Mouse (Mus musculus): ENCODE data around the gene Hist1h2bg. TPM values are rescaled to one million over a fixed set of nuclear protein-coding genes. Genes with fewer than 3 reads are reported as not detected.

The Hist1h2bg gene
- 2.6 and 4.0 TPM in 2 replicates for polyA plus RNA-seq (2015; fragmentation: Nextera tagmentation; extraction: Ambion mirVana)

- peak within 1 kb of the TSS; percentile 75 for H3K4me2 ChIP-seq
- H3K36me3 ChIP-seq (replicated peaks): no peaks in the 10 kb centered on the region
- H3K9ac ChIP-seq: peak within 1 kb of the TSS; percentile 65
- H3K9me3 ChIP-seq: no peaks in the 10 kb centered on the region
- peak; percentile 95 for ATAC-seq (replicated peaks)
- peaks cover 28% of the 10 kb centered on the region for H3K4me1 ChIP-seq
- no peaks in the 10 kb centered on the region for H3K27me3 ChIP-seq (replicated peaks)
- H3K27ac ChIP-seq: peak within 1 kb of the TSS; percentile 96
- H3K4me3 ChIP-seq: peak within 1 kb of the TSS; percentile 45
- WGBS: under 1% methylated on average over 18 of the region's 18 CpGs
Observed at GRCm38 (mm10) chr13:23571022-23571503, at the start of gene Hist1h2bg, which contains the start of gene Hist1h2ae. TSS of gene Hist1h2bg (plus strand) at chr13:23571396. TSS of gene Hist1h2ae (minus strand) at chr13:23571220.

- Histone ChIP-seq H3K36me3 (replicated peaks) (no peaks in the 10 kb centered on the region), H3K27ac (no peak overlapping the region), H3K27me3 (replicated peaks) (no peaks in the 10 kb centered on the region), H3K9ac (no peak overlapping the region), H3K4me2 (peak overlapping the region; percentile 28; the same call in 1 of the 2 replicates), H3K4me1 (peaks cover 7% of the 10 kb centered on the region), H3K9me3 (no peaks in the 10 kb centered on the region), H3K4me3 (0 out of 2 replicates have a peak overlapping the region, but pooled peaks have one; percentile 0)
- no peak for ATAC-seq (replicated peaks)
- 1% methylated on average over 14 of the region's 14 CpGs for WGBS
Observed at GRCm38 (mm10) chr13:23521703-23522102, 49.5 kb upstream of the Hist1h2bg start.

- no peak overlapping the region for H3K9ac ChIP-seq
Observed at GRCm38 (mm10) chr13:23523976-23524375, 47.2 kb upstream of the Hist1h2bg start.

GRCm38 (mm10) chr13:23524654-23525053 lies 46.5 kb upstream of the Hist1h2bg start:
- ATAC-seq (replicated peaks): peak; percentile 43
- Histone ChIP-seq H3K27ac (no peak overlapping the region), H3K36me3 (replicated peaks) (no peaks in the 10 kb centered on the region), H3K4me2 (0 out of 2 replicates have a peak overlapping the region, but pooled peaks have one; percentile 13), H3K9ac (no peak overlapping the region), H3K9me3 (no peaks in the 10 kb centered on the region), H3K4me1 (peaks cover 11% of the 10 kb centered on the region), H3K4me3 (no peak overlapping the region), H3K27me3 (replicated peaks) (no peaks in the 10 kb centered on the region)
- WGBS: 7% methylated on average over 5 of the region's 5 CpGs

More at GRCm38 (mm10) chr13:23523976-23524375, 47.2 kb upstream of the Hist1h2bg start:
- 49% methylated on average over 5 of the region's 5 CpGs for WGBS
- H3K4me1 ChIP-seq: peaks cover 12% of the 10 kb centered on the region
- no peak overlapping the region for H3K4me3 ChIP-seq
- H3K27me3 ChIP-seq (replicated peaks): no peaks in the 10 kb centered on the region
- H3K36me3 ChIP-seq (replicated peaks): no peaks in the 10 kb centered on the region
- no peaks in the 10 kb centered on the region for H3K9me3 ChIP-seq
- no peak for ATAC-seq (replicated peaks)
- no peak overlapping the region for H3K27ac ChIP-seq
- H3K4me2 ChIP-seq: no peak overlapping the region

GRCm38 (mm10) chr13:23525901-23526300 lies 45.3 kb upstream of the Hist1h2bg start:
- Histone ChIP-seq H3K9ac (no peak overlapping the region), H3K27ac (no peak overlapping the region), H3K4me3 (peak overlapping the region; percentile 50), H3K4me2 (peak overlapping the region; percentile 52), H3K4me1 (peaks cover 17% of the 10 kb centered on the region), H3K27me3 (replicated peaks) (no peaks in the 10 kb centered on the region), H3K36me3 (replicated peaks) (no peaks in the 10 kb centered on the region), H3K9me3 (no peaks in the 10 kb centered on the region)
- WGBS: 2% methylated on average over 10 of the region's 10 CpGs
- ATAC-seq (replicated peaks): no peak

- Histone ChIP-seq H3K9me3 (no peaks in the 10 kb centered on the region), H3K27ac (peak overlapping the region; percentile 74), H3K36me3 (replicated peaks) (no peaks in the 10 kb centered on the region), H3K4me2 (peak overlapping the region; percentile 52), H3K4me1 (peaks cover 17% of the 10 kb centered on the region), H3K9ac (peak overlapping the region; percentile 38), H3K4me3 (peak overlapping the region; percentile 50), H3K27me3 (replicated peaks) (no peaks in the 10 kb centered on the region)
- peak; percentile 34; the same call in 1 of the 2 replicates for ATAC-seq (replicated peaks)
- WGBS: under 1% methylated on average over 17 of the region's 17 CpGs
Observed at GRCm38 (mm10) chr13:23526312-23526711, 44.9 kb upstream of the Hist1h2bg start.

- no peaks in the 10 kb centered on the region for H3K27me3 ChIP-seq (replicated peaks)
- H3K4me1 ChIP-seq: peaks cover 35% of the 10 kb centered on the region
- H3K27ac ChIP-seq: no peak overlapping the region
- no peaks in the 10 kb centered on the region for H3K36me3 ChIP-seq (replicated peaks)
- no peak for ATAC-seq (replicated peaks)
- H3K4me3 ChIP-seq: no peak overlapping the region
- WGBS: 82% methylated on average over 5 of the region's 5 CpGs
- no peak overlapping the region for H3K4me2 ChIP-seq
- H3K9ac ChIP-seq: no peak overlapping the region
- H3K9me3 ChIP-seq: no peaks in the 10 kb centered on the region
Observed at GRCm38 (mm10) chr13:23529005-23529404, 42.2 kb upstream of the Hist1h2bg start.

GRCm38 (mm10) chr13:23529480-23530165 lies 41.6 kb upstream of the Hist1h2bg start:
- Histone ChIP-seq H3K36me3 (replicated peaks) (no peaks in the 10 kb centered on the region), H3K4me1 (peaks cover 41% of the 10 kb centered on the region), H3K27me3 (replicated peaks) (no peaks in the 10 kb centered on the region), H3K27ac (peak overlapping the region; percentile 96), H3K4me3 (peak overlapping the region; percentile 54), H3K4me2 (peak overlapping the region; percentile 85), H3K9ac (peak overlapping the region; percentile 75; the same call in 1 of the 2 replicates), H3K9me3 (no peaks in the 10 kb centered on the region)
- no peak for ATAC-seq (replicated peaks)
- 32% methylated on average over 2 of the region's 2 CpGs for WGBS

GRCm38 (mm10) chr13:23530181-23530900 lies 40.9 kb upstream of the Hist1h2bg start:
- peak overlapping the region; percentile 54 for H3K4me3 ChIP-seq
- no peaks in the 10 kb centered on the region for H3K9me3 ChIP-seq
- H3K27me3 ChIP-seq (replicated peaks): no peaks in the 10 kb centered on the region
- H3K36me3 ChIP-seq (replicated peaks): no peaks in the 10 kb centered on the region
- ATAC-seq (replicated peaks): peak; percentile 13; the same call in 1 of the 2 replicates
- H3K27ac ChIP-seq: peak overlapping the region; percentile 96
- H3K9ac ChIP-seq: peak overlapping the region; percentile 75
- H3K4me1 ChIP-seq: peaks cover 41% of the 10 kb centered on the region
- H3K4me2 ChIP-seq: peak overlapping the region; percentile 85
- WGBS: under 1% methylated on average over 20 of the region's 20 CpGs

- peak; percentile 92 for ATAC-seq (replicated peaks)
- peak within 1 kb of the TSS; percentile 75 for H3K9ac ChIP-seq
- peak within 1 kb of the TSS; percentile 96 for H3K27ac ChIP-seq
- WGBS: under 1% methylated on average over 67 of the region's 70 CpGs
- no peaks in the 10 kb centered on the region for H3K27me3 ChIP-seq (replicated peaks)
- no peaks in the 10 kb centered on the region for H3K36me3 ChIP-seq (replicated peaks)
- no peaks in the 10 kb centered on the region for H3K9me3 ChIP-seq
- H3K4me3 ChIP-seq: peak within 1 kb of the TSS; percentile 54
- peak within 1 kb of the TSS; percentile 85 for H3K4me2 ChIP-seq
- H3K4me1 ChIP-seq: peaks cover 45% of the 10 kb centered on the region
Observed at GRCm38 (mm10) chr13:23530901-23531875, 40.0 kb upstream of the Hist1h2bg start, which contains the start of gene Hist1h4h. TSS of gene Hist1h4h (plus strand) at chr13:23531050.

GRCm38 (mm10) chr13:23532262-23533075 lies 38.7 kb upstream of the Hist1h2bg start:
- Histone ChIP-seq H3K27ac (peak overlapping the region; percentile 96), H3K27me3 (replicated peaks) (no peaks in the 10 kb centered on the region)

More at GRCm38 (mm10) chr13:23532262-23533075, 38.7 kb upstream of the Hist1h2bg start:
- no peak for ATAC-seq (replicated peaks)
- Histone ChIP-seq H3K4me3 (peak overlapping the region; percentile 54), H3K4me1 (peaks cover 41% of the 10 kb centered on the region), H3K9ac (peak overlapping the region; percentile 75), H3K9me3 (no peaks in the 10 kb centered on the region), H3K36me3 (replicated peaks) (no peaks in the 10 kb centered on the region), H3K4me2 (peak overlapping the region; percentile 85)
- WGBS: 24% methylated on average over 9 of the region's 9 CpGs
